Mouse (Mus musculus) olfactory bulb, adult 2 months (tissue): ENCODE measurements around the gene Rbm25.

Experiments used
- CTCF ChIP-seq: fragments of 200-500 bp; IDR thresholded peaks from 2 replicates; pipeline ENCODE4 v1.5.1; 2012; ENCODE audit warnings: low read depth, mild to moderate bottlenecking, low read length, moderate library complexity; ENCODE audit not compliant: insufficient read depth
- POLR2A ChIP-seq: fragments of 200-500 bp; IDR thresholded peaks from 2 replicates; pipeline ENCODE4 v1.6.1; 2012; ENCODE audit warnings: mild to moderate bottlenecking, low read depth, low read length, moderate library complexity; ENCODE audit not compliant: insufficient read depth

DNA sequence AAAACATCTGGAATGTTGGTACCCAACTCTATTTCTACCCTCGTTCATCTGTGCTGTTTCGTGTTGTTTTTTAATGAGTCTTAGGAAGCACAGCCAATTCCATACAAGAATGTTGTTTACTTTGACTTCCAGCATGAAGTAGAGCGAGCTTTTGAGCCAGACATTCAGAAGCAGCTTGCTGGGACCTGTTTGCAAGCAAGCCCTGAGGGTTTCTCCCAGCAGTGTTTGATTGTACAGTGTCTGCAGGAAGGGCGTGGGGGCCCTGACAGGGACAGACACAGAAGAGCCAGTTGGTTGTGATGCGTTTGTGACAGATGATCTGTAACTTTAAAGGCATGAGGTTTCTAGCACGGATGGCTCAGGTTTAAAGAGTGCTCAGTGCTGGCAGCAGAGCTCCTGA is 90.2 kb downstream of the Rbm25 start:
- TF ChIP-seq POLR2A (no peak), CTCF (no peak)
